Mouse (Mus musculus): Measurements from ENCODE around the gene Dnaic1. TPM values are rescaled to one million over a fixed set of nuclear protein-coding genes. Genes with fewer than 3 reads are reported as not detected.

Gene Dnaic1
- 2.2 and 4.2 TPM in 2 replicates for polyA plus RNA-seq (2012; rRNA removed; ENCODE audit: low replicate concordance)

GRCm38 (mm10) chr4:41569411-41569885 is at the start of gene Dnaic1, which contains the start of gene Fam219a:
Gene Dnaic1 (plus strand): TSS chr4:41569775.
Gene Fam219a (minus strand): TSS chr4:41569538.

GRCm38 (mm10) chr4:41639913-41640507 is 70.4 kb downstream of the Dnaic1 start, which contains the start of gene Enho:
Gene Enho (minus strand): TSS chr4:41640324.

Other genes starting within 250 kb of the Dnaic1 start
- gene Ubap1, start 220.8 kb upstream of the Dnaic1 start, polyA plus RNA-seq (2012; rRNA removed; ENCODE audit: low replicate concordance), result 15.5 and 20.7 TPM in 2 replicates
- 0.70 and 1.2 TPM in 2 replicates for gene Kif24, start 104.9 kb upstream of the Dnaic1 start, polyA plus RNA-seq (2012; rRNA removed; ENCODE audit: low replicate concordance)
- gene Nudt2, start 104.6 kb upstream of the Dnaic1 start, polyA plus RNA-seq (2012; rRNA removed; ENCODE audit: low replicate concordance), result 4.2 and 5.5 TPM in 2 replicates
- 6.8 and 8.2 TPM in 2 replicates for gene AI464131, start 66.7 kb upstream of the Dnaic1 start, polyA plus RNA-seq (2012; rRNA removed; ENCODE audit: low replicate concordance)
- not detected in 2 replicates for gene 1110017D15Rik, start 52.4 kb upstream of the Dnaic1 start, polyA plus RNA-seq (2012; rRNA removed; ENCODE audit: low replicate concordance)
- 16.8 and 27.1 TPM in 2 replicates for gene Fam219a, start 237 bp upstream of the Dnaic1 start, polyA plus RNA-seq (2012; rRNA removed; ENCODE audit: low replicate concordance)
- 10.3 and 10.8 TPM in 2 replicates for gene Enho, start 70.5 kb downstream of the Dnaic1 start, polyA plus RNA-seq (2012; rRNA removed; ENCODE audit: low replicate concordance)
- gene Cntfr, start 127.3 kb downstream of the Dnaic1 start, polyA plus RNA-seq (2012; rRNA removed; ENCODE audit: low replicate concordance), result 2.2 and 3.4 TPM in 2 replicates
- 38.6 and 72.8 TPM in 2 replicates for gene Il11ra1, start 130.2 kb downstream of the Dnaic1 start, polyA plus RNA-seq (2012; rRNA removed; ENCODE audit: low replicate concordance)
- gene Rpp25l, start 143.8 kb downstream of the Dnaic1 start, polyA plus RNA-seq (2012; rRNA removed; ENCODE audit: low replicate concordance), result 44.2 and 56.4 TPM in 2 replicates
- 37.8 and 51.4 TPM in 2 replicates for gene Dctn3, start 153.4 kb downstream of the Dnaic1 start, polyA plus RNA-seq (2012; rRNA removed; ENCODE audit: low replicate concordance)
- gene Arid3c, start 161.4 kb downstream of the Dnaic1 start, polyA plus RNA-seq (2012; rRNA removed; ENCODE audit: low replicate concordance), result not detected in 2 replicates
- gene Galt, start 185.5 kb downstream of the Dnaic1 start, polyA plus RNA-seq (2012; rRNA removed; ENCODE audit: low replicate concordance), result 105 and 141 TPM in 2 replicates
- gene Sigmar1, start 186.4 kb downstream of the Dnaic1 start, polyA plus RNA-seq (2012; rRNA removed; ENCODE audit: low replicate concordance), result 40.0 and 47.2 TPM in 2 replicates
- gene Ccl27a, start 204.5 kb downstream of the Dnaic1 start, polyA plus RNA-seq (2012; rRNA removed; ENCODE audit: low replicate concordance), result 14.3 and 25.9 TPM in 2 replicates

Measured in duodenum, adult 2 months (tissue).